Mouse (Mus musculus): Measurements from ENCODE around the gene Thnsl2. TPM values are rescaled to one million over a fixed set of nuclear protein-coding genes. Genes with fewer than 3 reads are reported as not detected.

Thnsl2 gene
- polyA plus RNA-seq, 1 experiment from 2014 or later = 8.3 TPM

GRCm38 (mm10) chr6:71156674-71157326, 12.6 kb upstream of the Thnsl2 start:
- no peak for ATAC-seq (ENCODE audit: borderline replicate concordance, extremely low read depth, low FRiP score, low TSS enrichment)
- no peak overlapping the region for H3K4me2 ChIP-seq
- no peaks in the 10 kb centered on the region for H3K9me3 ChIP-seq
- no peak overlapping the region for H3K27ac ChIP-seq
- 74% methylated on average over 5 of the region's 5 CpGs for WGBS
- no peaks in the 10 kb centered on the region for H3K27me3 ChIP-seq
- H3K36me3 ChIP-seq = no peaks in the 10 kb centered on the region
- no peak overlapping the region for H3K9ac ChIP-seq
- H3K4me1 ChIP-seq = no peaks in the 10 kb centered on the region
- H3K4me3 ChIP-seq = no peak overlapping the region

- no peak for ATAC-seq (ENCODE audit: borderline replicate concordance, extremely low read depth, low FRiP score, low TSS enrichment)
- no peaks in the 10 kb centered on the region for H3K27me3 ChIP-seq
- H3K27ac ChIP-seq = no peak overlapping the region
- no peaks in the 10 kb centered on the region for H3K36me3 ChIP-seq
- 83% methylated on average over 6 of the region's 6 CpGs for WGBS
- H3K4me2 ChIP-seq = no peak overlapping the region
- no peaks in the 10 kb centered on the region for H3K4me1 ChIP-seq
- no peak overlapping the region for H3K9ac ChIP-seq
- no peaks in the 10 kb centered on the region for H3K9me3 ChIP-seq
- no peak overlapping the region for H3K4me3 ChIP-seq
These were observed 10.6 kb upstream of the Thnsl2 start for GRCm38 (mm10) chr6:71154861-71155260.

GRCm38 (mm10) chr6:71153486-71153885, 9.2 kb upstream of the Thnsl2 start:
- Histone ChIP-seq H3K4me3 (no peak overlapping the region), H3K9me3 (no peaks in the 10 kb centered on the region), H3K9ac (no peak overlapping the region), H3K27me3 (no peaks in the 10 kb centered on the region), H3K4me2 (no peak overlapping the region), H3K4me1 (no peaks in the 10 kb centered on the region), H3K27ac (no peak overlapping the region), H3K36me3 (no peaks in the 10 kb centered on the region)
- 80% methylated on average over 4 of the region's 4 CpGs for WGBS
- ATAC-seq (ENCODE audit: borderline replicate concordance, extremely low read depth, low FRiP score, low TSS enrichment) = no peak

GRCm38 (mm10) chr6:71151098-71151497, 6.9 kb upstream of the Thnsl2 start:
- WGBS = 54% methylated on average over 10 of the region's 10 CpGs
- no peak overlapping the region for H3K27ac ChIP-seq
- no peaks in the 10 kb centered on the region for H3K9me3 ChIP-seq
- no peaks in the 10 kb centered on the region for H3K4me1 ChIP-seq
- no peaks in the 10 kb centered on the region for H3K36me3 ChIP-seq
- H3K27me3 ChIP-seq = no peaks in the 10 kb centered on the region
- H3K4me2 ChIP-seq = no peak overlapping the region
- no peak overlapping the region for H3K9ac ChIP-seq
- H3K4me3 ChIP-seq = no peak overlapping the region
- no peak for ATAC-seq (ENCODE audit: borderline replicate concordance, extremely low read depth, low FRiP score, low TSS enrichment)

DNA sequence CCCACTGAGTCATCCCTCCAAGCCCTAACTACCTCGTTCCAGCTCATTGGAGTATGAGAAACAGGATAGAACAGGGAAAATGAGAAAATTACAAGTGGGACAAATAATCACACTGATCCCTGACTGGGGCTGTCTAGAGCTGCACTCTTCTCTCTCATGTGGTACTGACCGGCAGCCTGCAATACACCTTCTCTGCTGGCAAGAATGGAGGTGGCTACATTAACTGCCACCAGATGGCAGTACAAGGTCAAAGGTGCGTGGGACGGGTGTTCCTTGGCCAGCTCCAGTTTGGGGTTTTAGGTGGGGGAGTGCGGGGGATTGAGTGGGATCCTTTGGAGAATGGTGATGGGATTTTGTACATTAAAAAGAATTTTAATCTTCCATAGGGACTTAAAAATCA, 5.3 kb upstream of the Thnsl2 start:
- no peak overlapping the region for H3K4me2 ChIP-seq
- H3K9ac ChIP-seq = no peak overlapping the region
- no peak overlapping the region for H3K4me3 ChIP-seq
- H3K36me3 ChIP-seq = no peaks in the 10 kb centered on the region
- no peak for ATAC-seq (ENCODE audit: borderline replicate concordance, extremely low read depth, low FRiP score, low TSS enrichment)
- WGBS = 13% methylated on average over 5 of the region's 5 CpGs
- no peaks in the 10 kb centered on the region for H3K4me1 ChIP-seq
- no peaks in the 10 kb centered on the region for H3K9me3 ChIP-seq
- no peak overlapping the region for H3K27ac ChIP-seq
- H3K27me3 ChIP-seq = no peaks in the 10 kb centered on the region

DNA sequence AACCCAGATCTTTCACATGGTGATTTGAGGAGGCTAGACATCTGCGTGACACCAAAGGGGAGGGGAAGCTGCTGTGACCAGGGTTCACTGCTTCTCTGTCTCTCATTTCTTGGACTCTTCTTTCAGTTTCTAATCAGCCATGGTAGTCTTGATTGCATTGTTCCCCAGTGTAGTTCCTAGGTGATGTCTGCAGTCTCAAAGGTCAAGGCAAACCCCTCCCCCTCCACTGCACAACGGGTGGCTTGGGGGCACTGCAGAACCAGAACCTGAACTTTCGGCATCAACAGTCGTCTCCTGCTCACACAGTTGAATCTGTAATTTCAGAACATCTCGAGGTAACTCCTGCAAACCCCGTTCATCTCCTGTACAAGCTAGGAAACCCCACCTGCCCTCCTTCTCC, 4.1 kb upstream of the Thnsl2 start:
- Histone ChIP-seq H3K27ac (no peak overlapping the region), H3K9me3 (no peaks in the 10 kb centered on the region), H3K27me3 (no peaks in the 10 kb centered on the region), H3K4me2 (no peak overlapping the region), H3K9ac (no peak overlapping the region), H3K36me3 (no peaks in the 10 kb centered on the region), H3K4me1 (peaks cover 1% of the 10 kb centered on the region), H3K4me3 (no peak overlapping the region)
- WGBS = 57% methylated on average over 6 of the region's 6 CpGs
- ATAC-seq (ENCODE audit: borderline replicate concordance, extremely low read depth, low FRiP score, low TSS enrichment) = no peak

DNA sequence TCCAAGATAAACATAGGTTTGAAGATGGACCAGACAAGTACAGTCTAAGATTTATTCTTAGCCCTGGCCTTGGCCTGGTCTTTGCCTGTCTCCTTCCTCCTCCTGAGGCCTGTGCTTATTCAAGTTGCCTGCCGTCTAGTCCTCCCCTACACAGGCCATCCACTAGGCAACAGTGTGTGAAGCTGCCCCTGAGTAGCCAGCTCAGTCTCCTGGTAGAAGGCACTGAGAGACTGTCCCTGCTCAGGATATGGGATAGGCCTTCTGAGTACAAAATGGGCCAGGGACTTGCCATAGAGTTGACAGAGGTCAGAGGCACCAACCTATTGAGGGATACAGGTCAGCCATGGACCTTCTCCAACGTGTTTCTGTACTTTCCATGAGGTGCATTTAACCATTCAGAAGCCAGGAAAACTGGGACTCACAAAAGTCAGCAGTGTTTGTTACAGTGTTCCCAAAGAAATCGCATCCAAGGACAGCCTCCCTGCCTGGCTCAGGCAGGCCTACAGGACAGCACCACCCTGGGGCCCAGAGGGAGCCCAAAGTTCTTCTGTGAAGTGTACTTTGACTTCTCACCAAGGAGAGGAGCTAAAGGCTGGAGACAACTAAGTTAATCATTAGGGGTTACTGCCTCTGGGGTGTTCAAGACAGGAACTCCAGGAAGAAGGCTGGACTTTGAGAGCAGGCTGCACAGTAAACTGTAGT, 1.2 kb upstream of the Thnsl2 start:
- no peak overlapping the region for H3K27ac ChIP-seq
- no peak for ATAC-seq (ENCODE audit: borderline replicate concordance, extremely low read depth, low FRiP score, low TSS enrichment)
- 61% methylated on average over 3 of the region's 3 CpGs for WGBS

DNA sequence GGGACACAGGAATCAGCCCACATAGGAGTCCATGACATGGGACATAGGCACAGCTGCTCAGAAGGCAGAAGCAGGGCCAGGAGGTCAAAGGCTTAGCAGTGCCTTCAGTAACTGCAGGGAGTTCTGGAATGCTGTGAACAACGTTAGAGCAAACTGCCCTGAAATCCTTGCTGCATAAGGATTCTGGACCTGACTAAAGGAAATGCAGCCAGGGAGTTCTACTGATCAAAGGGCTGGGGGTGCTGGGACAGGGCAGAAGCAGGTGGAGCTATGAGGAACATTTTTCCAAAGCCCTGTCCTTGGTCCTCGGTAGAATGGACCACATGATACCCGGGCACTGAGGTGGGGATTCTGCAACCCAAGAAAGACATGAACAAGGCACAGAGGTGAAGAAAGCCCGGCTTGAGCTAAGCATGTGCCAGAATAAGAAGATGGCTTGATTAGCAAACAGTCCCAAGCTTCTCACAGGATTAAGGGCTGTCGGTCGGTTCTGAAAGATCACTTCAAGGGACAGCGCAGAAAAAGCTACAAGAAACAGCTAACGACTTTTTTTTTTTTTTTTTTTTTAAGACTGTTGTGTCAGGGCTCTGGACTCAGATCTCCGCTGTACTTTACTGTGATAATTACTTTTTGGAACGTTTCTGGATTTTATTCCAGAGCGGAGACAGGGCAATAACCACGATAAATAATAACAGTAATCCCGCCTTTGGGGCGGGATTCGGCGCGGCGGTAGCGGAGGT, 915 bp downstream of the Thnsl2 start:
- Histone ChIP-seq H3K27ac (peak overlapping the region; percentile 80), H3K4me2 (peak overlapping the region; percentile 95), H3K9ac (peak overlapping the region; percentile 63), H3K9me3 (no peaks in the 10 kb centered on the region), H3K36me3 (no peaks in the 10 kb centered on the region), H3K4me1 (peaks cover 7% of the 10 kb centered on the region), H3K4me3 (peak overlapping the region; percentile 66), H3K27me3 (no peaks in the 10 kb centered on the region)
- no peak for ATAC-seq (ENCODE audit: borderline replicate concordance, extremely low read depth, low FRiP score, low TSS enrichment)
- WGBS = 1% methylated on average over 19 of the region's 19 CpGs

More for the DNA sequence above, 1.2 kb upstream of the Thnsl2 start:
- no peak overlapping the region for H3K4me2 ChIP-seq
- peaks cover 7% of the 10 kb centered on the region for H3K4me1 ChIP-seq
- H3K9ac ChIP-seq = no peak overlapping the region
- no peaks in the 10 kb centered on the region for H3K36me3 ChIP-seq
- no peaks in the 10 kb centered on the region for H3K9me3 ChIP-seq
- H3K27me3 ChIP-seq = no peaks in the 10 kb centered on the region
- no peak overlapping the region for H3K4me3 ChIP-seq

GRCm38 (mm10) chr6:71135031-71135430, 9.2 kb downstream of the Thnsl2 start:
- Histone ChIP-seq H3K9ac (no peak overlapping the region), H3K27ac (no peak overlapping the region), H3K4me3 (no peak overlapping the region), H3K4me2 (no peak overlapping the region), H3K4me1 (0 out of 2 replicates have a peak, but pooled peaks cover 2% of the 10 kb centered on the region), H3K27me3 (no peaks in the 10 kb centered on the region), H3K36me3 (no peaks in the 10 kb centered on the region), H3K9me3 (no peaks in the 10 kb centered on the region)
- 84% methylated on average over 3 of the region's 3 CpGs for WGBS
- ATAC-seq (ENCODE audit: borderline replicate concordance, extremely low read depth, low FRiP score, low TSS enrichment) = no peak

DNA sequence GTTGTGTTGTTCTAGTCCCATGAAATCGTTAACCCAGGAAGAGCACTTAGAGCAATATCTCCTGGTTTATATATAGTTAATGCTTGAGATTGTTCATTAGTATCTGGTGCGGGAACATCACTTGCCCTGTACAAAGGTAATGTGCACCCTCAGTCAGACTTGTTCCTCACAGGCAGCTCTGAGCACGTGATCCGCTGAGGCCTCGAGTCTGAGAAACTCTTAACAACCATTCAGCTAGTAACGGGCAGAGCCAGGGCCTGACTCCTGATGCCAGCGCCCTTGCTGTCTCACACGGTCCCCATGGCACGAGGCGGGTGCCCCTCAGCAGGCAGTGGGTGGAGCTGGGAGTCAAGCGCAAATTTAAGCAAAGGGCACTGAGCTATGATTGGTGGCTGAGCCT, 10.7 kb downstream of the Thnsl2 start:
- Histone ChIP-seq H3K4me2 (no peak overlapping the region), H3K36me3 (no peaks in the 10 kb centered on the region), H3K4me3 (no peak overlapping the region), H3K27me3 (no peaks in the 10 kb centered on the region), H3K4me1 (0 out of 2 replicates have a peak, but pooled peaks cover 2% of the 10 kb centered on the region), H3K27ac (no peak overlapping the region), H3K9me3 (no peaks in the 10 kb centered on the region), H3K9ac (no peak overlapping the region)
- ATAC-seq (ENCODE audit: borderline replicate concordance, extremely low read depth, low FRiP score, low TSS enrichment) = no peak
- 71% methylated on average over 11 of the region's 11 CpGs for WGBS

DNA sequence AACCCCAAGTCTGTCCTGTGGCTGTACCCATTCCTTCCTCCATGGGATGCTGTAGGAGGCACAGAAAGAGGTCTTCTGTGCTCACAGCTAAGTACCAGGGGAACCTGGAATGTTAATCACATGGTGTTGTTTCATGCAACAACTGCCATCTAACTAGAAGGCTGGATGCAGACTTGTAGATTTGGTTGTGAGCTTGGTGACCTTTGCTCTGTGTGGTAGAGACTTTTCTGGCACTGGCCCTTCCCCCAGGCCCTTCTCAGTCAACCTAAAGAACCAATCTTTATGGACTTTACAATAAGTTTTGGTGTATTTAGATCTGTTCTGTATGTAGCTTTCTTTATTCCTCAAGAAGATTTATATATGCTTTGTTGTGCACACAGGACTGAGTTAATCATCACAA, 13.2 kb downstream of the Thnsl2 start:
- H3K4me1 ChIP-seq = 0 out of 2 replicates have a peak, but pooled peaks cover 2% of the 10 kb centered on the region
- no peak overlapping the region for H3K4me3 ChIP-seq
- H3K27ac ChIP-seq = no peak overlapping the region
- H3K9ac ChIP-seq = no peak overlapping the region
- no peaks in the 10 kb centered on the region for H3K27me3 ChIP-seq
- ATAC-seq (ENCODE audit: borderline replicate concordance, extremely low read depth, low FRiP score, low TSS enrichment) = no peak
- H3K36me3 ChIP-seq = no peaks in the 10 kb centered on the region
- H3K4me2 ChIP-seq = no peak overlapping the region
- H3K9me3 ChIP-seq = no peaks in the 10 kb centered on the region

GRCm38 (mm10) chr6:71130269-71130668, 14.0 kb downstream of the Thnsl2 start:
- H3K36me3 ChIP-seq = no peaks in the 10 kb centered on the region
- H3K27ac ChIP-seq = no peak overlapping the region
- WGBS = 60% methylated on average over 1 of the region's 1 CpGs
- H3K27me3 ChIP-seq = no peaks in the 10 kb centered on the region
- no peak overlapping the region for H3K4me3 ChIP-seq
- no peaks in the 10 kb centered on the region for H3K9me3 ChIP-seq
- H3K9ac ChIP-seq = no peak overlapping the region
- H3K4me2 ChIP-seq = no peak overlapping the region
- 0 out of 2 replicates have a peak, but pooled peaks cover 2% of the 10 kb centered on the region for H3K4me1 ChIP-seq
- no peak for ATAC-seq (ENCODE audit: borderline replicate concordance, extremely low read depth, low FRiP score, low TSS enrichment)

Measured in lung, embryonic 15.5 days (tissue).